ENCODE assay signal across 15 mouse cellular contexts in genomic region chr13:109914246-109914645, GRCm38 (mm10).
DNase-seq lines count a peak whose midpoint lies in the region; ATAC-seq and TF ChIP-seq lines count a peak whose summit lies in the region.
"Had no signal": no experiment of that assay in that cellular context is flagged by ENCODE, and none has a peak within 500 bp of the region (broad histone marks: within the 10 kb centered on the region; RNA-seq: fewer than 3 reads in every experiment).

No protein-coding gene starts in this region.

- no peak overlapping the region for H3K4me2 ChIP-seq in intestine, embryonic 14.5 days (ENCODE audit: low read length)
- H3K4me2 ChIP-seq in intestine, embryonic 16.5 days (ENCODE audit: low read depth, low read length) = no peak overlapping the region
- H3K4me2 ChIP-seq: embryonic facial prominence, embryonic 13.5 days; forebrain, embryonic 12.5 days; hindbrain, embryonic 14.5 days had no signal

- peak overlapping the region; percentile 50 for H3K4me3 ChIP-seq in gastrocnemius, adult 2 months
- H3K4me3 ChIP-seq in heart, embryonic 10.5 days = no peak overlapping the region
- H3K4me3 ChIP-seq in intestine, embryonic 14.5 days (ENCODE audit: low read depth, low read length) = no peak overlapping the region
- H3K4me3 ChIP-seq in intestine, embryonic 16.5 days (ENCODE audit: low read length) = no peak overlapping the region
- H3K4me3 ChIP-seq: embryonic facial prominence, embryonic 13.5 days; forebrain, embryonic 12.5 days; hindbrain, embryonic 10.5 days had no signal

- no peak for ATAC-seq in intestine, embryonic 14.5 days (replicated peaks; ENCODE audit: low FRiP score, low TSS enrichment, low read depth)
- no peak for ATAC-seq in intestine, embryonic 16.5 days
- ATAC-seq: forebrain, embryonic 16.5 days had no signal

- no peak overlapping the region for H3K9ac ChIP-seq in intestine, embryonic 14.5 days (ENCODE audit: low read length)
- no peak overlapping the region for H3K9ac ChIP-seq in intestine, embryonic 16.5 days (ENCODE audit: low read depth, low read length)
- H3K9ac ChIP-seq: embryonic facial prominence, embryonic 13.5 days; forebrain, embryonic 12.5 days; hindbrain, embryonic 14.5 days had no signal

- H3K36me3 ChIP-seq in heart, embryonic 10.5 days = no peaks in the 10 kb centered on the region
- H3K36me3 ChIP-seq in intestine, embryonic 14.5 days (ENCODE audit: control insufficient read depth, insufficient read depth, low read length) = no peaks in the 10 kb centered on the region
- H3K36me3 ChIP-seq in intestine, embryonic 16.5 days (ENCODE audit: control insufficient read depth, insufficient read depth, low read length) = no peaks in the 10 kb centered on the region
- H3K36me3 ChIP-seq: embryonic facial prominence, embryonic 13.5 days; forebrain, embryonic 12.5 days; hindbrain, embryonic 10.5 days had no signal

- DNase-seq in gastrocnemius, adult 2 months = peak; percentile 52
- DNase-seq in gastrocnemius, adult 8-10 months (ENCODE audit: low spot score in 2 of 2) = no peak
- DNase-seq in heart, embryonic 10.5 days (ENCODE audit: low spot score) = no peak
- DNase-seq in heart, postnatal 36 days = no peak
- DNase-seq in intestine, embryonic 14.5 days (ENCODE audit: low spot score) = peak; percentile 34
- peak; percentile 90 for DNase-seq in skeletal muscle tissue, adult 2 months (ENCODE audit: low read depth, low spot score)
- DNase-seq: cerebellum, adult 18-20 months; cerebellum, adult 9-11 months; cerebellum, postnatal 36 days had no signal

- H3K9me3 ChIP-seq in heart, embryonic 10.5 days = no peaks in the 10 kb centered on the region
- H3K9me3 ChIP-seq in intestine, embryonic 14.5 days (ENCODE audit: control insufficient read depth, low read length) = no peaks in the 10 kb centered on the region
- no peaks in the 10 kb centered on the region for H3K9me3 ChIP-seq in intestine, embryonic 16.5 days (ENCODE audit: control insufficient read depth, low read length)
- H3K9me3 ChIP-seq: embryonic facial prominence, embryonic 13.5 days; forebrain, embryonic 12.5 days; hindbrain, embryonic 10.5 days had no signal

- no peak for TF ChIP-seq CTCF in gastrocnemius, adult 2 months (IDR thresholded peaks at IDR 0.05)

- H3K4me1 ChIP-seq in heart, embryonic 10.5 days = peaks cover 75% of the 10 kb centered on the region
- peaks cover 10% of the 10 kb centered on the region; the same call in 1 of the 2 replicates for H3K4me1 ChIP-seq in intestine, embryonic 14.5 days (replicated peaks; ENCODE audit: control insufficient read depth, insufficient read depth, low read length)
- H3K4me1 ChIP-seq in intestine, embryonic 16.5 days (ENCODE audit: control insufficient read depth, insufficient read depth, low read length) = peaks cover 10% of the 10 kb centered on the region

- 88% methylated on average over 13 of the region's 13 CpGs for WGBS in heart, embryonic 10.5 days
- WGBS in intestine, embryonic 14.5 days = 84% methylated on average over 13 of the region's 13 CpGs
- 83% methylated on average over 13 of the region's 13 CpGs for WGBS in intestine, embryonic 16.5 days

- H3K27ac ChIP-seq in gastrocnemius, adult 2 months = peak overlapping the region; percentile 97
- peak overlapping the region; percentile 77; the same call in 1 of the 2 replicates for H3K27ac ChIP-seq in heart, embryonic 10.5 days
- H3K27ac ChIP-seq in intestine, embryonic 14.5 days (ENCODE audit: low read depth) = no peak overlapping the region
- no peak overlapping the region for H3K27ac ChIP-seq in intestine, embryonic 16.5 days (ENCODE audit: low read length)
- H3K27ac ChIP-seq: embryonic facial prominence, embryonic 13.5 days; forebrain, embryonic 12.5 days; hindbrain, embryonic 10.5 days; hindbrain, embryonic 14.5 days had no signal

- no peaks in the 10 kb centered on the region for H3K27me3 ChIP-seq in heart, embryonic 10.5 days (ENCODE audit: insufficient read depth, poor library complexity, severe bottlenecking)
- no peaks in the 10 kb centered on the region for H3K27me3 ChIP-seq in intestine, embryonic 14.5 days (replicated peaks; ENCODE audit: control insufficient read depth, insufficient read depth, low read length)
- H3K27me3 ChIP-seq in intestine, embryonic 16.5 days (replicated peaks; ENCODE audit: control insufficient read depth, insufficient read depth, low read length) = no peaks in the 10 kb centered on the region
- H3K27me3 ChIP-seq: embryonic facial prominence, embryonic 13.5 days; forebrain, embryonic 12.5 days had no signal

- intact Hi-C loops in gastrocnemius, adult 2 months (cut with DNase I) = no loop called here
- intact Hi-C loops in heart, postnatal 36 days (cut with DNase I) = no loop called here

Comparison
In these comparisons a context has a peak if more than half of its experiments do, and no peak if none do; other contexts are left out.
1. DNase-seq: peak in gastrocnemius, adult 2 months (single experiment), intestine, embryonic 14.5 days (single experiment) and skeletal muscle tissue, adult 2 months (single experiment); none in gastrocnemius, adult 8-10 months (0 of 2), heart, embryonic 10.5 days (single experiment) and heart, postnatal 36 days (0 of 2).
2. H3K27ac ChIP-seq: peak in gastrocnemius, adult 2 months (single experiment) and heart, embryonic 10.5 days (single experiment); none in intestine, embryonic 14.5 days (single experiment) and intestine, embryonic 16.5 days (single experiment).